Mouse (Mus musculus) neural tube, embryonic 14.5 days (tissue): ENCODE results near the gene Hdgfl3. TPM values are rescaled to one million over a fixed set of nuclear protein-coding genes. Genes with fewer than 3 reads are reported as not detected.

Experiments used
- ATAC-seq: fragments of 200-750 bp; cut with Nextera tagmentation; 2 replicates; pipeline ENCODE4 v1.8.0; 2017; ENCODE audit warnings: low read depth, mild to moderate bottlenecking, moderate TSS enrichment, moderate library complexity
- H3K27ac ChIP-seq: fragments of 300-500 bp; sonication (generic); 2 replicates; pipeline ENCODE4 v1.5.1; 2014; ENCODE audit warnings: low read depth, mild to moderate bottlenecking, control low read depth, low read length, moderate library complexity, mixed read lengths
- H3K27me3 ChIP-seq: fragments of 300-500 bp; sonication (generic); 2 replicates; pipeline ENCODE4 v1.6.1; 2014; ENCODE audit warnings: low read length; ENCODE audit not compliant: control insufficient read depth, insufficient read depth
- H3K36me3 ChIP-seq: fragments of 300-500 bp; sonication (generic); 2 replicates; pipeline ENCODE4 v1.6.1; 2014; ENCODE audit warnings: low read length, mixed read lengths; ENCODE audit not compliant: control insufficient read depth, insufficient read depth
- H3K4me1 ChIP-seq: fragments of 300-500 bp; sonication (generic); 2 replicates; pipeline ENCODE4 v1.6.1; 2014; ENCODE audit warnings: low read length; ENCODE audit not compliant: control insufficient read depth, insufficient read depth
- H3K4me2 ChIP-seq: fragments of 300-500 bp; sonication (generic); 2 replicates; pipeline ENCODE4 v1.6.1; 2014; ENCODE audit warnings: mild to moderate bottlenecking, low read depth, low read length, control low read depth
- H3K4me3 ChIP-seq: fragments of 300-500 bp; sonication (generic); 2 replicates; pipeline ENCODE4 v1.5.1; 2014; ENCODE audit warnings: low read depth, low read length, control low read depth, mixed read lengths
- H3K9ac ChIP-seq: fragments of 300-500 bp; sonication (generic); replicated peaks from 2 replicates; pipeline ENCODE4 v1.6.1; 2014; ENCODE audit warnings: low read depth, mild to moderate bottlenecking, control low read depth, low read length, mixed read lengths
- H3K9me3 ChIP-seq: fragments of 300-500 bp; sonication (generic); 2 replicates; pipeline ENCODE4 v1.6.1; 2016; ENCODE audit warnings: low read length; ENCODE audit not compliant: control insufficient read depth
- WGBS: fragments of 180-500 bp; shearing (Covaris S2); extraction: QIAGEN DNeasy Blood & Tissue Kit; methylation state at CpG from one replicate; pipeline ENCODE4 v1.1.7; 2014; 5-methylcytosine and 5-hydroxymethylcytosine counted together
- polyA plus RNA-seq: library from polyadenylated mRNA; unstranded; fragments of >200 nt; fragmentation: Nextera tagmentation; extraction: Ambion mirVana; gene quantifications from 2 replicates; pipeline ENCODE4 v1.2.1, GENCODE M21; 2014

Gene Hdgfl3
- polyA plus RNA-seq, 1 experiment from 2014 or later = 93.2 TPM

DNA sequence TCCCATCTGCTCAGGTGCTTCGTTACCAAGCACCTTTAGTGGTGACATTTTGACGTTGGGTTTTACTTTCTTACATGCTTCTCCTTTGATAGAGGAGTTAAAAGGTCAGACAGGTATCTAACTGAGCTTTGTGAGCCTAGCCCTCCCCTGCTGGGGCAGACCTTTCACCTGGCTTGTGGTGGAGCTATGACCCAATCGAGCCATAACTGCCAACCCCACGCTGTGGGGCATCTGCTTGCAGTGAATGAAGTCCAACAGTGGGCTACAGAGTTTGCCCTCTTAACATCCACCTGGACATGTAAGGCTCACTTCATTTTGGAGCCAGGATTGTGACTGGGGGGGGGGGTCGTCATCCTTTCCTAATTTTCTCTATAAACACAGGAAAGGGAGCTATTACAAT lies 54.0 kb downstream of the Hdgfl3 start:
- Histone ChIP-seq H3K9ac (no peak overlapping the region), H3K4me3 (no peak overlapping the region), H3K27me3 (no peaks in the 10 kb centered on the region), H3K36me3 (no peaks in the 10 kb centered on the region), H3K4me1 (peaks cover 3% of the 10 kb centered on the region; the same call in 1 of the 2 replicates), H3K27ac (no peak overlapping the region), H3K4me2 (no peak overlapping the region), H3K9me3 (no peaks in the 10 kb centered on the region)
- no peak for ATAC-seq
- 95% methylated on average over 5 of the region's 5 CpGs for WGBS

DNA sequence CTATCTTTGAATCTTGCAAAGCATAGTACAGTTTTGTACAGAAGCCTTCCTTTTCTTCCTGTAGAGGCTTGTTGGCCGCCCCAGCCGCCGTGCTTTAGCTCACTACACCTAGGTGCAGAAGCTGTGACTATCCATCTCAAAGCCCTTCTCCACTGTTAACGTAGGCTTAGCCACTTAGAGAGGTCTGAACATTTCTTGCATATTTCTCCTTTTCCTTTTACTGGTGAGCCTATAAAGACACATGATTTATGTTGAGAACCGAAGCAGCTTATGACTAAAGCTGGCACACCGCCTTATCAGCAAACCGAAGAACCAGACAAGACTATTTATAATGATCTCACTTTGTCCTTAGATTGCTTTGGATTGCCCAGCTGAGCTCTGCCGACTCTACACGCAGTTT lies 58.9 kb downstream of the Hdgfl3 start:
- peaks cover 3% of the 10 kb centered on the region; the same call in 1 of the 2 replicates for H3K4me1 ChIP-seq
- no peaks in the 10 kb centered on the region for H3K27me3 ChIP-seq
- H3K9me3 ChIP-seq = no peaks in the 10 kb centered on the region
- no peak overlapping the region for H3K27ac ChIP-seq
- 73% methylated on average over 9 of the region's 9 CpGs for WGBS
- H3K4me2 ChIP-seq = no peak overlapping the region
- no peak overlapping the region for H3K4me3 ChIP-seq
- ATAC-seq = no peak
- H3K36me3 ChIP-seq = no peaks in the 10 kb centered on the region
- H3K9ac ChIP-seq = no peak overlapping the region

DNA sequence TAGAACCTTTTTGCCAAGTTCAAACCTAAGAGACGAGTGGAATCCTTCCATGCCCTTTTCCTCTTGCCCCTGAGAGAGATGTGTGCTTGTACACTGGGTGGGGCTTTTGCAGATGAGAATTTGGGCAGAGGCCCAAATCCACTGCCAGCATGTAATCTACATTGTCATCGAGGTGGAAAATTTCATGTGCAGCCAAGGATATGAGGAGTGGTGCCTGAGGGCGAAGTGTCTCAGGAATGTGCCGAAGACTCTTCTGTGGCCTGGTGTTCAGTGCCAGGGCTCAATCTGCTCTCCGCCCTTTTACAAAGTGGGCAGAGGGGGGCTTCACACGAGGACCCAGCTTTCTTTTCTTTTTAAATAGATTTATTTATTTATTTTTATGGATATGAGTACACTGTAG lies 59.6 kb downstream of the Hdgfl3 start:
- ATAC-seq = no peak
- H3K4me3 ChIP-seq = no peak overlapping the region
- H3K27ac ChIP-seq = no peak overlapping the region
- H3K27me3 ChIP-seq = no peaks in the 10 kb centered on the region
- no peaks in the 10 kb centered on the region for H3K9me3 ChIP-seq
- no peak overlapping the region for H3K9ac ChIP-seq
- WGBS = 63% methylated on average over 6 of the region's 6 CpGs
- peaks cover 3% of the 10 kb centered on the region; the same call in 1 of the 2 replicates for H3K4me1 ChIP-seq
- no peak overlapping the region for H3K4me2 ChIP-seq
- no peaks in the 10 kb centered on the region for H3K36me3 ChIP-seq

DNA sequence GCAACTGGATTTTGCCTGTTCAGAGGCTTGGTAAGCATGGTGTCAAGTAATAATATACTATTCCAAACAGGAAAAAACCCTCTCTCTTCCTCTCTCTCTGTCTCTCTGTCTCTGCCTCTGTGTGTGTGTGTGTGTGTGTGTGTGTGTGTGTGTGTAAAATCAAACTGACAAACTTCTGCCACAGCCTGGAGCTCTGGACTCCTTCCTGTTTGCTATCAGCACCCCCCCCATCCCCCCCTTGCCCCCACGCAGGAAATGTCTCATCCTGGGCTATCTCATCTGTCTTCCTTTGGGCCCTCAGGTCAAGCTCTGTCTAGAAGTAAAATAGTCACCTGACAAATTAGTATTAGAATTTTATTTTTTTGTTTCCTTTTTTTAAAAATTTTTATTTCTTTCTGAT lies 60.5 kb downstream of the Hdgfl3 start:
- H3K27me3 ChIP-seq = no peaks in the 10 kb centered on the region
- WGBS = 57% methylated on average over 1 of the region's 1 CpGs
- H3K9ac ChIP-seq = no peak overlapping the region
- peaks cover 3% of the 10 kb centered on the region; the same call in 1 of the 2 replicates for H3K4me1 ChIP-seq
- H3K9me3 ChIP-seq = no peaks in the 10 kb centered on the region
- H3K36me3 ChIP-seq = no peaks in the 10 kb centered on the region
- H3K4me2 ChIP-seq = no peak overlapping the region
- no peak overlapping the region for H3K27ac ChIP-seq
- no peak overlapping the region for H3K4me3 ChIP-seq
- ATAC-seq = no peak

DNA sequence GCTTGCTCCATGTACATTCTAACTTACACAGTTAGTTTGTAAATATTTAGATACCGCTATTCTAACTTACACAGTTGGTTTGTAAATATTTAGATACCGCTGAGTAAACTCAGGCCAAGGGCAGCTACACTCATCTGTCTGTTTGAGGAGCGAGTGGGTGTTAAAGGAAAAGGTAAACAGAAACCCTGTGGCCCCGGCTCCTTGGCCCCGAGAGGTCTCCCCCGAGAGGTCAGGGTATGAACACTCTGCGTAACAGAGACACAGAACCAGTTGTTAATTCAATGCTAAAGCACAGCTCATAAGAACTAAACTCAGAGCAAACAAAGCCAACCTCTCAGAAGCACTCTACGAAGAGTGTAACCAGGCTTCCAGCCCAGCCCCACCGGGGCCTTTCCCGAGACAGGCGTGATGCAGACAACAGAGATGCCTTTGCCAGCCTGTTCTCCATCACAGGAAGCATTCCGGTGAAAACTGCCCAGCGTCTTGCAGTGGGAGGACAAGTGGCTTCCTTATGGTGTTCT lies 61.7 kb downstream of the Hdgfl3 start:
- no peak overlapping the region for H3K4me2 ChIP-seq
- ATAC-seq = no peak
- no peak overlapping the region for H3K27ac ChIP-seq
- no peaks in the 10 kb centered on the region for H3K9me3 ChIP-seq
- no peaks in the 10 kb centered on the region for H3K27me3 ChIP-seq
- peaks cover 3% of the 10 kb centered on the region; the same call in 1 of the 2 replicates for H3K4me1 ChIP-seq
- H3K36me3 ChIP-seq = no peaks in the 10 kb centered on the region
- no peak overlapping the region for H3K4me3 ChIP-seq
- H3K9ac ChIP-seq = no peak overlapping the region
- WGBS = 81% methylated on average over 13 of the region's 13 CpGs

DNA sequence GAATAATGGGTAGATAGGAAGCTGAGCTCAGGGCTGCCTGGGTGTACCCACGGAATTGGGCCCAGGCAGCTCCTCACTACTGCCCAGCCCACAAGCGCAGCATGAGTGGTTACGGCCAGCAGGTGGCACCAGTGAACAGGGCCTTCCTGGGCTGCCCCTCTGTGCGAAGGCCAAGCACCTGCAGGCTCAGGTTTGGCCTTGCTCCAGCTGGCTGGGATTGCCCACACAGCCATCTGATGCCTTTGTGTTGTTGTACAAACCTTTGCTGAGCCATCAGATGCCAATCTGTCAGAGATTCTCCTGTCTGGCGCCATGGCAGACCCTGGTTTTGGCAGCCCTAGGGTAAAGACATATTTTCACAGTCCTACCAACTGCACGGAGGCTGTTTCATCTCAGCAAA lies 66.1 kb downstream of the Hdgfl3 start:
- H3K4me3 ChIP-seq = no peak overlapping the region
- no peak overlapping the region for H3K9ac ChIP-seq
- H3K4me1 ChIP-seq = no peaks in the 10 kb centered on the region
- H3K27ac ChIP-seq = no peak overlapping the region
- 23% methylated on average over 6 of the region's 6 CpGs for WGBS
- no peak overlapping the region for H3K4me2 ChIP-seq
- no peaks in the 10 kb centered on the region for H3K36me3 ChIP-seq
- no peaks in the 10 kb centered on the region for H3K9me3 ChIP-seq
- H3K27me3 ChIP-seq = no peaks in the 10 kb centered on the region
- ATAC-seq = peak; percentile 86

DNA sequence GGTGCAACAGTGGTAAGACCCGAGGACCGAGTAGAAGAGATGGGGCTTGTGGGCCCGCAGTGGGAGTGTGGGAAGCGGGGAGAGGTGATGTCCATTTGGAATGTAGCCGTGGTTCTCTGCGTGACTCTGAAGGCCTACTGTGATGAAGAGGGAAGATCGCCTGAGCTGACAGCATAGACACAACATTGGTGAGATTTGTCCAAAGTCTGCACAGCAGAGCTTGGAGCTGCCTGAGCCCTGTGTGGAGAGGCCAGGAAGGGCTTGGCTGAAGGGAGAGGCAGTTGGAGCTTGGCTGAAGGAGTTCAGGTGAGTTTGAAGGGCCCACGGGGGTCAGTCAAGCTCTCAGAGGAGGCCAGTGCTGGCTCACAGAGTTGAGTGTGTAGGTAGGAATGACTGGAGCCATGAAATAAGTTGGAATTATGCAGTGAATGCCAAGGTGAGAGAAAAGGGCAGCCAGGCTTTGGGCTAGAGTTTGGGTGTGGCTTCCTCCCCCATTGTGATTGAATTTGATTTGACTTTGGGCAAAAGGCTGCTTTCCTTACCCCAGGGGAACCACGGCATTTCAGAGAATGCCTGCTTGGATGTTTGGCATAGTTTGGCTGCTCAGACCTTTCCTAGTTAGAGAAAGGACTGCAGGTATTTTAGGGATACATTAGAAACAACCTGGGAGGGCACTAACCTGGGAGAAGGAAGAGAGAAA lies 66.9 kb downstream of the Hdgfl3 start:
- no peak overlapping the region for H3K9ac ChIP-seq
- no peak for ATAC-seq
- H3K4me3 ChIP-seq = no peak overlapping the region
- no peaks in the 10 kb centered on the region for H3K4me1 ChIP-seq
- 93% methylated on average over 9 of the region's 9 CpGs for WGBS
- no peaks in the 10 kb centered on the region for H3K9me3 ChIP-seq
- no peak overlapping the region for H3K4me2 ChIP-seq
- no peaks in the 10 kb centered on the region for H3K27me3 ChIP-seq
- H3K36me3 ChIP-seq = no peaks in the 10 kb centered on the region
- H3K27ac ChIP-seq = no peak overlapping the region

DNA sequence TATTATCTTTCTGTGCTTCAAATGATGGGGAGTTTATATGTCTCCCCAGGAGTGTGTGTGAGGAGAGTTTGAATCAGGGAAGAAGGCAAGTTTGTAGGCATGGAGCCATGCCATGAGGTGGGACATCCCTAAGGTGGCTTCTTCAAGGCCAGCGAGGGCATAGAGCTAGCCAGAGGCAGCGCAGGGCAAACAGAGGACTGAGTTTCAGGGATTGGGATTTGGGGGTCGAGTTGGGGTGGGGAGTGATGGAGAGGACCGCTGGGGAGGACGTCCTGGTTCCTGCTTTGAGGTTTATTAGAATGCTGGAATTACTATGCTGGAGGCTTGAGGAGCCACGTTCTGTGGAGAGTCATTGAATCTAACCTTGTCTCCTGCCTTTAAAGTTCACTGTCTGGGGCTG lies 68.3 kb downstream of the Hdgfl3 start:
- 91% methylated on average over 6 of the region's 6 CpGs for WGBS

DNA sequence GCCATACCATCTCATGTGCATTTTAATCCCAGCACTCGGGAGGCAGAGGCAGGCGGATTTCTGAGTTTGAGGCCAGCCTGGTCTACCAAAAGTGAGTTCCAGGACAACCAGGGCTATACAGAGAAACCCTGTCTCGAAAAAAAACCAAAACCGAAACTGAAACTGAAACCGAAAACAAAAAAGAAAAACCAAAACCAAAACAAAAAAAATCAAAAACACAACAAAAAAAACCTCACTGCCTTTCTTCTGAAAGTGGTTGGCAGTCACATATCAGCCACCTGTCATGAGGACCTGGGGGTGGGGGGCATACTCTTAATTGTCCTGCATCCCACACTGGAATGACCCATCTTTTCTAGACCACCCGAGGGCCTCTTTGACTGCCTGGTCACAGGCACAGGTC lies 69.7 kb downstream of the Hdgfl3 start:
- 93% methylated on average over 6 of the region's 6 CpGs for WGBS
- Histone ChIP-seq H3K9ac (no peak overlapping the region), H3K27me3 (no peaks in the 10 kb centered on the region)

More for the DNA sequence above, 68.3 kb downstream of the Hdgfl3 start:
- Histone ChIP-seq H3K4me3 (no peak overlapping the region), H3K36me3 (no peaks in the 10 kb centered on the region), H3K27ac (no peak overlapping the region), H3K27me3 (no peaks in the 10 kb centered on the region), H3K9me3 (no peaks in the 10 kb centered on the region), H3K4me2 (no peak overlapping the region), H3K4me1 (no peaks in the 10 kb centered on the region), H3K9ac (no peak overlapping the region)
- ATAC-seq = no peak

More for the DNA sequence above, 69.7 kb downstream of the Hdgfl3 start:
- H3K4me3 ChIP-seq = no peak overlapping the region
- H3K4me1 ChIP-seq = peaks cover under 1% of the 10 kb centered on the region; the same call in 1 of the 2 replicates
- ATAC-seq = no peak
- no peaks in the 10 kb centered on the region for H3K36me3 ChIP-seq
- H3K9me3 ChIP-seq = no peaks in the 10 kb centered on the region
- no peak overlapping the region for H3K27ac ChIP-seq
- H3K4me2 ChIP-seq = no peak overlapping the region
